Comparison of ENCODE assay signal across 3 mouse cellular contexts in genomic region chr14:52792600-52792999, GRCm38 (mm10).
DNase-seq lines count a peak whose midpoint lies in the region; ATAC-seq and TF ChIP-seq lines count a peak whose summit lies in the region.
"Not testable (repeated sequence)": the region's sequence is repeated elsewhere in the genome, so short reads cannot be mapped to it uniquely, and the experiment has no call there.

No protein-coding gene starts in this region.

- H3K27me3 ChIP-seq in kidney, embryonic 15.5 days; kidney, embryonic 16.5 days (ENCODE audit: insufficient read depth, low read length); kidney, postnatal 0 days (ENCODE audit: insufficient read depth, low read length): not testable (repeated sequence)

- not testable (repeated sequence) for H3K4me1 ChIP-seq in kidney, embryonic 15.5 days; kidney, embryonic 16.5 days (ENCODE audit: insufficient read depth, low read length); kidney, postnatal 0 days (replicated peaks; ENCODE audit: insufficient read depth, low read length)

- not testable (repeated sequence) for H3K27ac ChIP-seq in kidney, embryonic 15.5 days; kidney, embryonic 16.5 days (ENCODE audit: low read length); kidney, postnatal 0 days

- not testable (repeated sequence) for H3K9me3 ChIP-seq in kidney, embryonic 15.5 days (replicated peaks); kidney, embryonic 16.5 days (ENCODE audit: low read length); kidney, postnatal 0 days (replicated peaks; ENCODE audit: low read length)

- DNase-seq in kidney, postnatal 0 days (ENCODE audit: low spot score), result not testable (repeated sequence)

- not testable (repeated sequence) for H3K4me2 ChIP-seq in kidney, embryonic 15.5 days; kidney, embryonic 16.5 days (replicated peaks; ENCODE audit: low read depth, low read length); kidney, postnatal 0 days (ENCODE audit: low read length)

- 86% methylated on average over 8 of the region's 9 CpGs for WGBS in kidney, embryonic 15.5 days
- 83% methylated on average over 5 of the region's 9 CpGs for whole genome bisulfite sequencing in kidney, embryonic 16.5 days
- 66% methylated on average over 4 of the region's 9 CpGs for WGBS in kidney, postnatal 0 days

- not testable (repeated sequence) for TF ChIP-seq CTCF in kidney, postnatal 0 days (IDR thresholded peaks at IDR 0.05; ENCODE audit: low read depth)

- not testable (repeated sequence) for H3K9ac ChIP-seq in kidney, embryonic 15.5 days; kidney, embryonic 16.5 days (replicated peaks; ENCODE audit: low read length); kidney, postnatal 0 days (ENCODE audit: low read depth, low read length)

- ATAC-seq in kidney, embryonic 15.5 days (replicated peaks; ENCODE audit: low FRiP score), result peak; percentile 89
- ATAC-seq in kidney, embryonic 16.5 days (ENCODE audit: low FRiP score, low TSS enrichment), result peak; percentile 71
- peak; percentile 72; the same call in 1 of the 2 replicates for ATAC-seq in kidney, postnatal 0 days (replicated peaks; ENCODE audit: low FRiP score, low read depth)

- H3K36me3 ChIP-seq in kidney, embryonic 15.5 days; kidney, embryonic 16.5 days (ENCODE audit: insufficient read depth, low read length); kidney, postnatal 0 days (ENCODE audit: insufficient read depth, low read length): not testable (repeated sequence)

- H3K4me3 ChIP-seq in kidney, embryonic 15.5 days (replicated peaks); kidney, embryonic 16.5 days (ENCODE audit: low read length); kidney, postnatal 0 days (replicated peaks; ENCODE audit: low read depth, low read length): not testable (repeated sequence)
